Mouse (Mus musculus) spleen, adult 2 months (tissue): ENCODE results near the gene Tgfbr2. TPM values are rescaled to one million over a fixed set of nuclear protein-coding genes. Genes with fewer than 3 reads are reported as not detected.

Source experiments
- DNase-seq, 2 experiments: peaks; one replicate each; pipeline versions ENCODE4 v3.0.0 to v3.0.0-alpha.2; 2012 to 2021; ENCODE audit warnings: low spot score in 2 of 2, low read depth in 1 of 2
- H3K27ac ChIP-seq: fragments of 200-500 bp; 2 replicates; pipeline ENCODE4 v1.5.1; 2012; ENCODE audit warnings: low read length, inconsistent platforms; ENCODE audit not compliant: insufficient read depth
- H3K27me3 ChIP-seq: fragments of 200-500 bp; 2 replicates; pipeline ENCODE4 v1.6.1; 2012; ENCODE audit warnings: mild to moderate bottlenecking, moderate library complexity, low read length, inconsistent platforms; ENCODE audit not compliant: control insufficient read depth, insufficient read depth
- H3K36me3 ChIP-seq: fragments of 200-500 bp; 2 replicates; pipeline ENCODE4 v1.6.1; 2012; ENCODE audit warnings: mild to moderate bottlenecking, low read length, inconsistent platforms; ENCODE audit not compliant: control insufficient read depth, insufficient read depth
- H3K4me1 ChIP-seq: fragments of 200-500 bp; 2 replicates; pipeline ENCODE4 v1.6.1; 2011; ENCODE audit warnings: inconsistent platforms; ENCODE audit not compliant: control insufficient read depth, insufficient read depth, insufficient read length
- H3K4me3 ChIP-seq: fragments of 200-500 bp; 2 replicates; pipeline ENCODE4 v1.5.1; 2011; ENCODE audit warnings: mild to moderate bottlenecking, inconsistent platforms; ENCODE audit not compliant: insufficient read depth, insufficient read length; ENCODE audit errors: extremely low read depth
- CTCF ChIP-seq: fragments of 200-500 bp; IDR thresholded peaks from 2 replicates; pipeline ENCODE4 v1.5.1; 2011; ENCODE audit warnings: mild to moderate bottlenecking, inconsistent platforms; ENCODE audit not compliant: insufficient read depth, insufficient read length, insufficient replicate concordance; ENCODE audit errors: extremely low read depth
- POLR2A ChIP-seq: fragments of 200-500 bp; IDR thresholded peaks from 2 replicates; pipeline ENCODE4 v1.6.1; 2011; ENCODE audit warnings: low read depth, low read length, inconsistent platforms
- WGBS: fragments of 180-500 bp; shearing (Covaris S2); methylation state at CpG from one replicate; pipeline ENCODE4 v1.1.7; 2018; 5-methylcytosine and 5-hydroxymethylcytosine counted together
- polyA plus RNA-seq: library from polyadenylated mRNA; depleted of rRNA; stranded (reverse); fragments of >200 nt; gene quantifications from 2 replicates; pipeline ENCODE4 v1.2.3, GENCODE M21; 2012

The Tgfbr2 gene
- polyA plus RNA-seq, 1 experiment: 57.1 TPM

- DNase-seq: no peak
- no peaks in the 10 kb centered on the region for H3K36me3 ChIP-seq
- peaks cover 26% of the 10 kb centered on the region; the same call in 1 of the 2 replicates for H3K4me1 ChIP-seq
- 51% methylated on average over 9 of the region's 9 CpGs for WGBS
- peak overlapping the region; percentile 85 for H3K27ac ChIP-seq
- TF ChIP-seq CTCF (no peak), POLR2A (no peak)
- no peak overlapping the region for H3K4me3 ChIP-seq
- H3K27me3 ChIP-seq: no peaks in the 10 kb centered on the region
Measured at GRCm38 (mm10) chr9:116219234-116220158, 44.3 kb upstream of the Tgfbr2 start.

DNA sequence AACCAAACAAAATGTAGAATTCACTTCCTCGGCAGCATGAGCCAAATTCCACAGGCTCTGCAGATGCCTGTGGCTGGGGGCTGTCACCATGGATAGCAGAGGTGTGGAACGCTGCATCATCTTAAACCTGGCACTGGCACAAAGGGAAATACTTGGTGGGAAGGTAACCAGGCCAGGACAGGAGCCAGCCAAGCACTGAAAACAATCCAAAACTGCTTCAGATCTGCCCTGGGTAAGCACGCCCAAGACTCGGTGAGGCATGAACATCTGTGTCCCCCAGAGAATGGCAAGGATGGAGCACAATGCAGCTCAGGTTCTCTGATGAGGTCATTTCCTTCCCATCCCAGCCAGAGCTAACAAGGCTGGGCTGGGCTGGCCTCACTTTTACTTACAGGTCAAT, 43.6 kb upstream of the Tgfbr2 start:
- Histone ChIP-seq H3K36me3 (no peaks in the 10 kb centered on the region), H3K4me1 (peaks cover 32% of the 10 kb centered on the region; the same call in 1 of the 2 replicates), H3K27me3 (no peaks in the 10 kb centered on the region), H3K27ac (peak overlapping the region; percentile 85), H3K4me3 (no peak overlapping the region)
- peak; percentile 69 to 70 for DNase-seq
- WGBS: 33% methylated on average over 4 of the region's 4 CpGs
- TF ChIP-seq POLR2A (peak; percentile 14), CTCF (no peak)

DNA sequence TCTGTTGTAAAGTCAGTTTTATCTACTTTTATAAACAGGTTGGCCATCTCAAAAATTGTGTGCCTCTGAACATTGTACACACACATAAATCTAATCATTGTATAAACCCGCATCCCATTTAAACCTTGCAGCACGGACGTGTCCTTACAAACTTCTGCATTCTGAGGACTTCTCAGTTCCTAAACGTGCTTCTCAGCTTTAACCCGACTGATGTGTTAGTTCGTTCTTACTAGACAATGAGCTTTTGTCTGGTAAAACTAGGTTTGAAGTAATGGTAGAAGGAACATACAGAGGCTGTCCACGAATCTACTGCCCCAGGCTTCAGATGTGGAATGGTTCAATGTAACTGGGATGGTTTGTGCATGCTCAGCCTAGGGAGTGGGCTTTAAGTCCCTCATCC, 41.9 kb upstream of the Tgfbr2 start:
- TF ChIP-seq POLR2A (no peak), CTCF (no peak)
- Histone ChIP-seq H3K27me3 (no peaks in the 10 kb centered on the region), H3K4me1 (peaks cover 37% of the 10 kb centered on the region; the same call in 1 of the 2 replicates), H3K4me3 (no peak overlapping the region), H3K36me3 (no peaks in the 10 kb centered on the region), H3K27ac (peak overlapping the region; percentile 82)
- DNase-seq: no peak
- WGBS: 23% methylated on average over 7 of the region's 7 CpGs

DNA sequence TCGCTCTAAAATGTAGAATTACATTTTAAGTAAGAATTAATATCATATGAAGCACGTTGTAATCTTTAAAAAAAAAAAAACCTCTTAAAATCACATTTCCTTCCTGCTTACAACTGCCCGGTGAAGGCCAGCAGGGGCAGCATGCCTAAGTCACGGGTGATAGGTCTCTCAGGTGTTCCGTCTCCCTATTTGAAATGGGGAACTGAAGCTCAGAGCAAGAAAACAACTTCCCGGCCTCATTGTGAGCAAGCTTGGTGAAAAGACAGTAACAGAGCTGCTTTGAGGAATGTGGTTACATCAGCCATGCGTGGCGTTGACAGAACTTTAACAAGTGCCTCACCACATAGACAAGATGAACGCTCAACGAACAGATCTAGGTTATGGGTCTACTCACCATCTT, 41.5 kb upstream of the Tgfbr2 start:
- Histone ChIP-seq H3K4me3 (no peak overlapping the region), H3K4me1 (peaks cover 37% of the 10 kb centered on the region; the same call in 1 of the 2 replicates), H3K27ac (peak overlapping the region; percentile 91), H3K36me3 (no peaks in the 10 kb centered on the region), H3K27me3 (no peaks in the 10 kb centered on the region)
- TF ChIP-seq CTCF (peak; percentile 45; the same call in 1 of the 2 replicates), POLR2A (no peak)
- WGBS: 15% methylated on average over 10 of the region's 10 CpGs
- peak; percentile 77 to 89 for DNase-seq

- TF ChIP-seq CTCF: no peak
- TF ChIP-seq POLR2A: no peak
- DNase-seq: no peak
- 56% methylated on average over 6 of the region's 6 CpGs for whole genome bisulfite sequencing
- Histone ChIP-seq H3K27ac (peak overlapping the region; percentile 13; the same call in 1 of the 2 replicates), H3K27me3 (no peaks in the 10 kb centered on the region), H3K4me3 (no peak overlapping the region), H3K36me3 (no peaks in the 10 kb centered on the region), H3K4me1 (peaks cover 37% of the 10 kb centered on the region; the same call in 1 of the 2 replicates)
Measured at GRCm38 (mm10) chr9:116214296-116214695, 39.1 kb upstream of the Tgfbr2 start.

DNA sequence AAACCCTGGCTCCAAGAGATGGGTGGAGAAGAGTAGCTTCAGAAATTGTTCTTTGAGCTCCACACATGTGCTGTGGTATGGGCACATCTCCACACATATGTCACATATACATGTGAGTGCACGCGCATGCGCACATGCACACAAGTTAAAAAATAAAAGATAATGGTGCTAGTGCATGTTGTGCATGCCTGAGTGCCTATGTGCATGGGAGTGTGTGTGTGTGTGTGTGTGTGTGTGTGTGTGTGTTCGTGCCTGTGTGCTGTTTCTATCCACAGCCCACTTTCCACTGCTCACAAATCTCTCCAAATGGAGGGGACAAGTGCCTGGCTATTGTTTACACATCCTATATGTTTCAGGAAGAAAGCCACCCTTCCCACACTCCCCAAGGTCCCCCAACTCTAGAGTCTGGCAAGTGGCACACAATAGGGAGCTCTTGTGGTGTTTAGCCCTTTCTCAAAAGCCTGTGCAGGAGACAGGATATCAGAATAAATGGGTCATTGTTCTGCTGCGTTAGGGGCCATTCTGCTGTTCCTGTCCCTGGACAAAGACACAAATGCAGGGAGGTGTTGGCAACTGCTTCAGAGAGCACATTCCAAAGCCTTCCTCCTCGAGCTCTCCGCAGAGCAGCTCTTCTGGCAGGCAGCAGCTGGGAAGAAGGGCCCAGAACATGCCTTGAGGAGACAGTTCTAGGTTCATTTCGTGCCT, 37.9 kb upstream of the Tgfbr2 start:
- 88% methylated on average over 8 of the region's 8 CpGs for WGBS

More for the DNA sequence above, 37.9 kb upstream of the Tgfbr2 start:
- H3K27me3 ChIP-seq: no peaks in the 10 kb centered on the region
- H3K4me3 ChIP-seq: no peak overlapping the region
- TF ChIP-seq CTCF: no peak
- TF ChIP-seq POLR2A: no peak
- no peak overlapping the region for H3K27ac ChIP-seq
- H3K36me3 ChIP-seq: no peaks in the 10 kb centered on the region
- DNase-seq: no peak
- peaks cover 31% of the 10 kb centered on the region; the same call in 1 of the 2 replicates for H3K4me1 ChIP-seq
